Mouse (Mus musculus): ENCODE results near the gene Prune2. TPM values are rescaled to one million over a fixed set of nuclear protein-coding genes. Genes with fewer than 3 reads are reported as not detected.

The Prune2 gene
- 10 to 100 TPM; 28.0 to 34.7 TPM for total RNA-seq (2021)
- long read RNA-seq, experiment 1, partial matches to known transcripts: 0 of 1 reads
- long read RNA-seq, experiment 1, other reads (novel, unspliced or antisense): 0 of 1 reads
- long read RNA-seq, experiment 2, partial matches to known transcripts: 1 of 4 reads
- long read RNA-seq, experiment 2, other reads (novel, unspliced or antisense): 3 of 4 reads

- peak; percentile 44 to 62 for DNase-seq (ENCODE audit: low spot score in 2 of 2)
Measured at GRCm38 (mm10) chr19:16955613-16956271, at the start of gene Prune2. Prune2 (plus strand) TSS chr19:16956118.

- no peak for DNase-seq (ENCODE audit: low spot score in 2 of 2)
Measured at GRCm38 (mm10) chr19:16911507-16911906, 44.4 kb upstream of the Prune2 start.

GRCm38 (mm10) chr19:16924516-16924915, 31.4 kb upstream of the Prune2 start:
- no peak for DNase-seq (ENCODE audit: low spot score in 2 of 2)

- no peak for DNase-seq (ENCODE audit: low spot score in 2 of 2)
Measured at GRCm38 (mm10) chr19:16934664-16935063, 21.3 kb upstream of the Prune2 start.

- DNase-seq (ENCODE audit: low spot score in 2 of 2): no peak
Measured at GRCm38 (mm10) chr19:16948794-16949313, 7.1 kb upstream of the Prune2 start.

GRCm38 (mm10) chr19:16949341-16949740, 6.6 kb upstream of the Prune2 start:
- no peak for DNase-seq (ENCODE audit: low spot score in 2 of 2)

- DNase-seq (ENCODE audit: low spot score in 2 of 2): peak; percentile 33 to 38
Measured at GRCm38 (mm10) chr19:16950051-16950450, 5.9 kb upstream of the Prune2 start.

- no peak for DNase-seq (ENCODE audit: low spot score in 2 of 2)
Measured at GRCm38 (mm10) chr19:16950664-16951363, 5.1 kb upstream of the Prune2 start.

GRCm38 (mm10) chr19:16954736-16955135, 1.2 kb upstream of the Prune2 start:
- no peak for DNase-seq (ENCODE audit: low spot score in 2 of 2)

- DNase-seq (ENCODE audit: low spot score in 2 of 2): no peak
Measured at GRCm38 (mm10) chr19:16955231-16955612, 696 bp upstream of the Prune2 start.

- DNase-seq (ENCODE audit: low spot score in 2 of 2): no peak
Measured at GRCm38 (mm10) chr19:16956319-16956718, 401 bp downstream of the Prune2 start.

GRCm38 (mm10) chr19:16959051-16959450, 3.1 kb downstream of the Prune2 start:
- DNase-seq (ENCODE audit: low spot score in 2 of 2): no peak

GRCm38 (mm10) chr19:16959551-16959950, 3.6 kb downstream of the Prune2 start:
- DNase-seq (ENCODE audit: low spot score in 2 of 2): peak; percentile 20 to 21

- no peak for DNase-seq (ENCODE audit: low spot score in 2 of 2)
Measured at GRCm38 (mm10) chr19:16961036-16961435, 5.1 kb downstream of the Prune2 start.

- DNase-seq (ENCODE audit: low spot score in 2 of 2): no peak
Measured at GRCm38 (mm10) chr19:16963178-16963577, 7.3 kb downstream of the Prune2 start.

GRCm38 (mm10) chr19:16968768-16969167, 12.8 kb downstream of the Prune2 start:
- DNase-seq (ENCODE audit: low spot score in 2 of 2): no peak

GRCm38 (mm10) chr19:16970612-16971011, 14.7 kb downstream of the Prune2 start:
- no peak for DNase-seq (ENCODE audit: low spot score in 2 of 2)

- no peak for DNase-seq (ENCODE audit: low spot score in 2 of 2)
Measured at GRCm38 (mm10) chr19:16978910-16979309, 23.0 kb downstream of the Prune2 start.

GRCm38 (mm10) chr19:16981743-16982142, 25.8 kb downstream of the Prune2 start:
- no peak for DNase-seq (ENCODE audit: low spot score in 2 of 2)

GRCm38 (mm10) chr19:16984897-16985296, 29.0 kb downstream of the Prune2 start:
- DNase-seq (ENCODE audit: low spot score in 2 of 2): peak; percentile 63 to 74

- no peak for DNase-seq (ENCODE audit: low spot score in 2 of 2)
Measured at GRCm38 (mm10) chr19:16987984-16988383, 32.1 kb downstream of the Prune2 start.

- DNase-seq (ENCODE audit: low spot score in 2 of 2): no peak
Measured at GRCm38 (mm10) chr19:16992151-16992550, 36.2 kb downstream of the Prune2 start.
